Mouse (Mus musculus) cerebellum, adult 9-11 months (tissue): ENCODE results near the gene Palld.

Experiments used
- DNase-seq: peaks from one replicate; pipeline ENCODE4 v3.0.0; 2022

Gene Palld

DNA sequence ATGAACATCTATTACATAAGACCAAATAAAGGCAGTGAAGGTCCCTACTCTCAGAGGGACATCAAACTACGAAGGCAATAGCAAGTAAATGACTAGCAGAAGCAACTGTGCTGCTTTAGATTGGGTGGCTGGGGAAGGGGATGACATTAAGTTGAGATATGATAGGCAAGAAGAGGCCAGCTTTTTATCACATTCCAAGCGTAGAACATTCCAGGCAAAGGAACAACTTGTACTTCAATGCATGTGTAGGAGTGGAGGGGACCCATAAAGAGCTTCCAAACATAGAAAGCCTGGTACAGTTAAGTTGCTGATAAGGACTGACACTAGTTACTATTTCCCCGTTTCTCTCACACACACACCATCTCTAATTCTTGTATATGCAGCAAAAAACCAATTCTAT is 221.3 kb downstream of the Palld start:
- no peak for DNase-seq

DNA sequence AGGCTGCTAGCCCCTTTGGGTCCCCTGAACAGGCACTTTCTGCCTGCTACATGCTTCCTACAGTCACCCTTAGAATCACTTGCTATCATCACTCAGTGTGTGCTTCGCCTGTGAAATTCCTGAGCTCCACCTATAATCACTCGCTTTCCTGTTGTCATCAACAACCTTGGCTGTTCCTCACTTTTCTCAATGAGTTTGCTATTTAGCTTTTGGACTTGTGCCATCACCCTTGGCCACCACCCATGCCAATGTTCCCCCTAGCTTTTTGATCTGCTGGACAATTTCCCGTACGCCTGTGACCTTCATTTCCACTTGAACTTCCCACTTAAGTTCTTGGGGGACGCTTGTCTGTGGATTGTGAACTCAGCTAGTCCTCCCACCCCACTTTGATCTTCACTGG is 225.3 kb downstream of the Palld start:
- DNase-seq = no peak

DNA sequence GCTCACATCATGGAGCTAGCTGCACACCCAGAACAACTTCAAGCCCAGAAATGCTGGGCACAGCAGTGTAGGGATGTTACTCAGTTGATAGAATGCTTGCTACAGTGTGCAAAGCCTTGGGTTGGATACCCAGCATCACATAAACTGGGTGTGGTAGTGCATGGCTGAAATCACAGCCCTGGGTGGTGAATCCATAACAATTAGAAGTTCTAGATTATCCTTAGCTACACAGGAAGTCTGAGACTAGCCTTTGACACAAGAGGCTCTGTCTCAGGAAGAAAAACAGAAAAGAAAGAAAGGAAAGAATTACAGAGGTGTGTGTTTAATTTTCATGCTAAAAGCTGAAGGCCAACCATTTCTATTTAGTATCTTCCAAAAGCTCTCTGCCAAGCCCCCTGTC is 231.3 kb downstream of the Palld start:
- no peak for DNase-seq

DNA sequence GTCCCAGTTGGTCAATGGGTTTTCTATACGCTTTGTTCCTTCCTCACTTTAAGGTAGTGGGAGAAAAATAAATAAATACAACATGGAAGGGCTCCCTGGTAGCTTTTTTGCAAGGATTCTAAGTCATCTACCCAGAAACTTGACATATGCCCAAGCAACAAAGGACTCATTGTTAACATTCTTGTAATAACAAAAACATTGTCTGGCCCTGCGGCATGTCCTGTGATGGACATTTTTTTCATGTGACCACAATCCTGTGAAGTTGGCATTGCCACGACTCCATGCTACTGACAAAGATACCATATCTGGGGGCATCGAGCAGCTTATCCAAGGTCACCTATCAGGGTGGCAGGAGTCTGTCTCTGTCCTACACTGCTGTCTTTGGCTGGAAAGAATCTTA is 232.1 kb downstream of the Palld start:
- no peak for DNase-seq

DNA sequence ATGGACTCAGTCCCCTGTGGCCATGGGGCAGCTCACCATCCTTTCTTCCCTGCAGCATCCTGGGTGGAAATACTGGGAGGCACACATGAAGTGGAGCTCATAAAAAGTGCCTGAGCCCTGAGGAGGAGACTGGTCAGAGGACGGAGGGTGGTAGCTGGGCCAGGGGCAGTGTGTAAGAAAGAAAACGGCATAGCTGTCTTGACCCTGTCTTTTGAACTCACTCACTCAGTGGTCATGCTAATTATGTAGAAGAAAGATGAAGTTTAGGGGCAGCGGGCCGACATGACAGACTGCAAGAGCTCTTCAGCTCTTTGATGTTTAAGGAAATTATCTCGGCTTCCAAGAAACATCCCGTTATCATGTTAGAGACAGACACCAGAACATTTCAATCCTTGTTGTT is 235.6 kb downstream of the Palld start:
- no peak for DNase-seq

DNA sequence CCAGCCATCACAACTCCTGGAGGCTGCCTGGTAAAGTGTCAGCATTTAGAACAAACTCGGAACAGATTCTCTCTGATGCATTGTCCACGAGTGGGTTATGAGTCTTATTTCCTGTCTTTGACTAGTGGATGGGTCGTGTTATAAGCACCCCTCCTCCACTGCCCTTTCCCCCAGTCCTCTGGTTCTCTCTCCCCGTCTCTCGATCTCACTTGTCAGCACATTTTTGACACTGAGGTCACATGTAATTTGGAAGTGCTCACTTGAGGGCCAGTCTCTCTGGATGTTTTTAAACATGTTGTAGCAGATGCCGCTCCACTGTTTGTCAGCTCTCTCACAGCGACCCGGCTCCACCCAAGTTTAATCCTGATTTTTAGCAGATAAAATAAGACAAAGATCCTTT is 237.5 kb downstream of the Palld start:
- no peak for DNase-seq

DNA sequence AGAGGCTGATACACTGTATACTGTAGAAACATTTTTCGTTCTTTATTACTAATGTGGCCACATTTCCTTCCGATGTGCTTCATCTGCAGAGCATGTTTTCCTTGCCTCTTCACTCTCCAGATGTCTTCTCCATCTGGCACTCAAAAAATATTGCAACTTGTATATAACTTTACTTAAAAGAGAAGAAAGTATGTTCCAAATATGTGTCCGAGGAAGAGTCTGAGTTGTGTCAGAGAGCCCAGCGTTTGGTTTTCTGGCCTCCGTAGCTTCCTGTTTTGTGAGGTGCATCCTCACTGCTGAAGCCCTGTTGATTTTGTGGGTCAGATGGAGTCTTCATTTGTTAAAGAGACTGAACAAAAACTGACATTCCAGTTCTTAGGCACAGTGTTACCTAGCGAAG is 238.3 kb downstream of the Palld start:
- DNase-seq = no peak

DNA sequence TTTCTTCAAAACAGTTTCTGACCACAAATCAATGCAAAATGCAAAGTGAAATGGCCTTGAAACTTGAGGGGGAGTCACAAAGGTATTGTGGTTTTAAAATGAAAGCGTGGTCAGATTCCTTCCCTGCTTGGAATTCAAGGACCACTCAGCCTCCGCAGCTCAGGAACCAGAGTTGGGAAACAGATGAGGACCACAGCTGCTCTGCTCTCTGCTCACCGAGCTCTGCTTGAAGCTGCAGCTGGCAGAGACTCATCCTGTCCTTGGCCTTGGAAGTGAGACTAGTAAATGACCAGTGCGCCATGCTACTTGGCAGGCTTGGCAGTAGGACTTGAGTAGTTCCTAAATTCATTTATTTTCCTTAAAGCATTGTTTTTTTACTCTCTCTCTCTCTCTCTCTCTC is 239.7 kb downstream of the Palld start:
- no peak for DNase-seq

DNA sequence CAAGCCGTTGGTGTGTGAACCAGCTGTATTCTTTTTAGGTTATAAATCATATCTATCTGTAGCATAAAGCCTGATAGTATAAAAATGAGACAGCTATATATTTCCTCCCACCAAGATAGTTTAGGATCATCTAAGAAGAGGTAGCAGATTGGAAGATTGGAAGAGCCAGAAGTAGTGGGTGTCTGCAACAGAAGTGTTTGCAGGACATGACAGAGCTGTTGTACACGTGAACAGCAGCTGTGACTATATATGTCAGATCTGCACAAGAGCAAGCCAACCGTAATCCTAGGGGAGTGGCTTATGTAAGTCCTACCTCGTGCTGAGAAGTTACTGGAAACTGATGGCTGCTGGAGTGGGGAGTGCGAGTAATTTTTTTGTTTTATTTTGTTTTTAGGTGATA is 240.9 kb downstream of the Palld start:
- DNase-seq = no peak

DNA sequence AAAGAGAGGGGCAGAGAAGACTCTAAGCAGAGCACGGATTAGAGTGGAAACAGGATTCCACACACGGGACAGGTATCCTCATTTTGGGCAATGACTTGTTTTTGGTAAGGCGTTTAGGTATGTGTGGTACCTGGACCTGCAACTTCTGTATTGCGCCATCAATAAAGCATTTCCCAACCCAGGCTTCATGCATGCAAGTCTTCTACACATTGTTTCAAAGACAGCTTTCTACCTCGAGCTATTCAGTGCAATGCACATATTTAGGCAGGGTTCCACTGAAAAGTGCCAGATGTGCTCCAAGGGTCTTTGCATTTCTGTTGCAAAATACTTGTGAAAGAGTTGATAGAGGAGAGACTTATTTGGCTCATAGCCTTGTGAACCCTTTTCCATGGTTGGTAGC is 241.5 kb downstream of the Palld start:
- no peak for DNase-seq

DNA sequence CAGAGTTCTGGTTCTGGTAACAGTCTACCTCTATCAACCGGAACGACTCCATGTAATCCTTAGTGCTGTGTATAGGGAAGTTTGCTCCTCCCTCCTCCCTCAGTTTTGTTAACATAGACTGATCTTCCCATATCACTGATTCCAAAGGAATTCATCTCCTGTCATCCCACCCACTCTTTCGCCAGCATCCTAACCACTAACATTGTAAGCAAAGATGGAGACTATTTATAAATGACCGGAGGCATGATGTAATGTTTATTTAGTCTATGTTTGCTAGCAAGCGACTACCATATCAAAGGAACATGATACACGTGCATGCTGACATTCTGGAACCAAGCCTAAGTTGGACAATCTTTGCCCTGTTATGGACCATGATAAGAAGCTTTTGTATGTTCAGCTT is 250.5 kb downstream of the Palld start:
- DNase-seq = no peak

DNA sequence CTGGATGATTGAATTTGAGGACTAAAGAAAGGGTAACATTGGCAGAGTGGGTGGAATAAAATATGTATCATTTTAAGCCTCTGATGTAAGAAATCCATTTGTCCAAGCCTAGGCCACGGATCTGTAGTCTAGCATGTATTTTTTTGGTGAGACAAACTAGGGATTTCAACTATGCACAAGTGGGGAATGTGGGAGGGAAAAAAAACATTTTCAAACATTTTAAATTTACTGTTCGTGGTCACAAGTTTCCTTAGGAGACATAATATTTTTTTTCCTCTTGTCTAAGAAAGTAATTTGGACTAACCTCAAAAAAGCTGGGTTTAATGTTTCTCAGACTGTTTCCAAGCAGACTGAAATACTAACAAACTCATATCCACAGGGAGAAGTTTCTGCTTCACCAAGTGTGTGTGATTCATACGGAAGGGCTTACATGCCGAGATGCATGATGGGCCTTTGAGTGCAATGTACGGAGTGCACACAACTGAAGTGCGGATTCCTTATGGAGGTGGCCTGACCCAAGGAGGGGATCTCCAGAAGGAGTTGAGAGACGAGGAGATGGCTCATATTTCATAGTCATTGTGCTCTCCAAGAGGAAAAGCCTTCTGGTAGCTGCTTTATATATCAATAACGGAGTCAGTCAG is 256.2 kb downstream of the Palld start:
- no peak for DNase-seq

DNA sequence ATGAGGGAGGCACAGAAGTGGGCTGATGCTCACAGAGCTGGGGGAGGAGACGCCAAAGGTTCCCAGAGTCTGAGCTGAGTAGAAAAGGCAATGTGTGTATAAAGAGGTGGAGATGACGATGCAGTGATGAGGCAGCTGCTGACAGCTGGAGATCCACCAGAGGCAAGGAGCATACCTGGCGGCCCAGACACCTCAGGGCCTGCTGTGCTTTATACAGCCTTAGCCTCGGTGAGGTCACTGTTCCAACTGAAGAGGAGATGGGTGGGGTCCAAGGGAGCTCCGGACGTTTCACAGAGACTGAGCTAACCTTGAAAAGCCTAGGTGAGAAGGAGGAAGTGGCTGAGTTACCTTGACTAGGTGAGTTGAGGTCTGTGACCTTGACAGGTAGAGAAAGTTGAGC is 256.8 kb downstream of the Palld start:
- DNase-seq = no peak

DNA sequence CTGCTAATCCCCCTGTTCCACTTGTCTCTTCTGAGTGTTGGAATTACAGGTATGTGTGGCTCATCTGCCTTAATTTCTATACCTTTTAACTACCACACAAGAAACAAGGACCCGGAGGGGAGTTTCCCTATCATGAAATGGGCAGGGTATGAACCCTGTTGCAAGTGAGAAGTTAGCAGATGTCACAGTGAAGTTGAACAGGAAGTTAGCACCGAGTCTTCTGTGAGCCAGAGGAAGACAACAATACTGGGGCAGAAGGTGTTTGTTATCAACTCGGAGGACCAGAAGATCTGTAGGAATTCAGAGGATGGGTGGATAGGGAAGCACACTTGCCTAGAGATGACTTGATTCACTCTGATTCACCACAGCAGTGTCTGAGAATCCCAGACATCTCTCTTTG is 259.3 kb downstream of the Palld start:
- no peak for DNase-seq

DNA sequence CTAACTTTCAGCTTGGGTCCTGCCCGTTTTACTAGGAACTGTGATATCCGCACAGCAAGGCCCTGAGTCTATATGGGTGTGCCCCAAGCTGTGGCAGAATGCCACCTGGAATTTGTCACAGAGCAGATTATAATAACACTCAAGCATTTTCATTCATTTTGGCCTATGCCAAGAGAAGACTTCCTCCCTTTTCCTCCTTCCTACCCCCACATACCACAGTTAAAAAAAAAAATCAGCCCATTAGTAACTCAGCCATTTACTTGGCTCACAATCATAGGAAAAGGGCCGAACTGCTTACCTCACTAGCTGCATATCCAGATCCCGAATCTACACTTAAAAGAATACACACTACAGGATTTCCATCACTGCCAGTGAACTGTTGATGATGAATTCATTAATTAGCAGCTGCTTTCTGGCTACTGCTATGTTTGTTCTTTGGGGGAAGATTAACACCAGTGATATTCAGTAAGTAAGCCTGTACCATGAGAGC is 260.1 kb downstream of the Palld start:
- no peak for DNase-seq

DNA sequence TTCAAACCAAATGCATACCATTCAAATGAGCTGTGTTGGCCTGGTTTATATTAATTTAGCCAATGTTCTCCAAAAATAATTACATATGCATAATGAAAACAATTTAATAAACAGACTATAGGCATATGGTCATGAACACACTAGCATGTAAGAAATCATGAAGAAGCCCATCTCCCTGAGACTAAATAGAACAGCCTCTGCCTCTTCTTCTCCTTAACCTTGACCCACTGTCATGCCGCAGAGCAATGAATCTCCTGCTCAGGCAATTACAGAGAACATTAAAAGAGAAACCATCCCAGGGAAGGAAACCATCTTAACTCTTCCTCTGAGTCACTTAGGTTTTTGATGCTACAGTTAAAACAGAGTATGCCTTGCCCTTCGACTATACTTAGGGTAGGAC is 262.9 kb downstream of the Palld start:
- no peak for DNase-seq

DNA sequence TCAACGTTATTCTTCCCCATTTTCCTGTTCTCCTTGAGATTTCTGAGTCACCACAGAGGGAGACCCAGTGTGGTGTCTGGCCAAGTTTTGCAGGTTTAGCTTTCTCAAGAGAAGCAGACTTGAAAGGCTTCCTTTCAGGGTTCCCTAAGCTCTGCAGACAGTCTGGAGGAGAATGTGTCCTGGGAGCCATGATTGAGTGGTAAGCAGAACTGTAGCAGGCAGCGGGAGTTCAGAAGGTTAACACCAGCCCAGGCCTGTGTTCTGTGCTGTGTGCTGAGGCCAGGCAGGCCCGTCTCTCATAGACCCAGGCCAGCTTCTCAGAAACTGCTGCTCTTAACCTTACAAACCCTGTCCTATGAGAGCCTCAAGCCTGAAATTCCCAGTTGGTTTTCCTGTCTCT is 263.5 kb downstream of the Palld start:
- DNase-seq = no peak

DNA sequence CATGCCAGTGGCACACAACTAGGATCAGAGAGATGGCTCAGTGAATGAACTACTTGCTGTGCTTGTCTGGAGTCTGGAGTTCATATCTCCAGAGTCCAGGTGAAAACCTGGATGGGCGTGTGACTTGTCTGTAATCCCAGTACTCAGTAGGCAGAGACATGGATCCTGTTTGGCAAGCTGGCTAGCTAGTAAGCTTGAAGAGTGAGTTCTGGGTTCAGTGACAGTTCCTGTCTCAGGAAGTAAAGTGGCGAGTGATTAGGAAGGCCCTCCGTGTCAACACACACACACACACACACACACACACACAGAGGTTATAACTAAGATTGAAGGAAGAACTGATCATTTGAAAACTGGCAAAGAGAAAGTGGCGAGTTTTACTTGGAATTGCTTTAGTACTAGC is 264.8 kb downstream of the Palld start:
- DNase-seq = no peak

DNA sequence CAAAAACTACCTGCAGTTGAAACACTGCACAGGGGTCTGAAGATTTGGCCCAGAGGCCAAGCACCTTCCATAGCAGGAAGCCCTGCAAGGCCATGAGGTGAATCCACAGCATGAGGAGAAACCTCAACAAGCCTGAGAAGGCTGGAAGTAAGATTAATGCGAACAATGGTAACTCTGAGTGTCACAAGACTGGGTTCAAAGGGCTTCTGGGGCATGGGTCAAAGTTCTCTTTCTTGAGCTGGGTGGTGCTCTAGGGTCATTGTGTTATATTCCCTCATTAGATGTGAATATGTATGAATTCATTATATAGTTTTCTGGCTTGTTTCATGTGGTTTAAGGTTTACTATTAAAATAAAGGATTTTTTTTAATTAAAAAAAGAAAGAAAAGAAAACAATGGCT is 267.7 kb downstream of the Palld start:
- DNase-seq = no peak

DNA sequence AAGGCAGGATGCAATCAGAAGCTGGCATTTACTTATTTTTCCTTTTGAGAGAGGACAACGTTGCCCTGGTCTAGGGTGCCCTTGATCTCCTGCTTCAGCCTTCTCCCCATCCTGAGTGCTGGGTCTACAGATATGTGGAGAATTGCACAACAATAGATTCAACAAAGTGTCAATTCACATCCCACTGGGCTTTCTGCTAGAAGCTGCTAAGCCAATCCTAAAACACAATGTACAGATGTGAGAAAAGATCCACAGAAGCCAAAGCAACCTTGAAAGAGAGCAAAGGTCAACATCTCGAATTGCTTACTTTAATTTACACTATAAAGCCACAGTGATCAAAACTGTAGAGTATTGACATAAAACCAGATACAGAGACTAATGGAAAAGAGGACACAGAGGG is 270.2 kb downstream of the Palld start:
- no peak for DNase-seq

DNA sequence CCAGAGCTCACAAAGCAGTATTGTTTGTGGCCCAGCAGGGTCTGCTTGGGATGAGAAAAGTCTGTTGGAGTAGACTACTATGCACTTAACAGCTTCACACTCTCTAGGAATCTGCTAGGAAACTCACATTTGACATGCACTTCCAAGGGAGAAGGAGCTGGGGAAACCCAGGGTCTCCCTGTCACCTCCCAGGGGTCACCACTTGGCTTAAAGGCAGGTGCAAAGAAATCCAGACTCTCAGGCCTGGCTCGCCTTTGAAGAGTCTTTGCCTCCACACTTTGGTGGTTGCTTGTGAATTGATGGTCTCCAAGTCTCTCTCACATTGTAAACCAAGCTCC is 272.9 kb downstream of the Palld start:
- no peak for DNase-seq

DNA sequence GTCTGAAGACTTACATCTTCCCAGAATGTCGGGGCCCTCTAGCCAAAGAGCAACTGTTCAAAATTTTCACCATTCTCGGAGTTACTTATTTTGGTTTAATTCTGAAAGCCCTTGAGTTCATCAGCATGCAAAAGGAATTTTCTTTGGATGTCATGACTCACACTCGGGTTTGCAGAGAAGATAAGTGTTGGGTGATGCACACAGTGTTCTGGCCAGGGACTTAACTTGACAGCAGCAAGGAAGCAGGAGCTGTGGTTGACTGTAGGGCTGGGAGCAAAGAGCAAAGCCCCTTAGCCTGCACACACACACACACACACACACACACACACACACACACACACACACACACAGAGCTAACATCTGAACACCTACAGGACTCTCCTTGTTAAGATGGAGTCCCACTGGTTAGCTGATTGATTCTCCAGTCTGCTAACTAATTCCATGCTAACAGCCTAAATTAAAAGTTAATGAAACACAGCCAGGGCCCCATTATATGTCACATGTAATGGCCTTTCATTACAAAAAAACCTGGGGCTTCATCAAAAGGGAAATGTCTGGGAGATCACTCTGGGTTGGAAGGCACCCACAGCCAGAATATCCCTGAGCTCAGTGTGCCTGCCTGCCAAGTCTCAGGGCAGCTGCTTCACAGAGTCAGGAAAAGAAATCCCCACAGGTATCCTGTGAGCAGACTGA is 273.4 kb downstream of the Palld start:
- no peak for DNase-seq

DNA sequence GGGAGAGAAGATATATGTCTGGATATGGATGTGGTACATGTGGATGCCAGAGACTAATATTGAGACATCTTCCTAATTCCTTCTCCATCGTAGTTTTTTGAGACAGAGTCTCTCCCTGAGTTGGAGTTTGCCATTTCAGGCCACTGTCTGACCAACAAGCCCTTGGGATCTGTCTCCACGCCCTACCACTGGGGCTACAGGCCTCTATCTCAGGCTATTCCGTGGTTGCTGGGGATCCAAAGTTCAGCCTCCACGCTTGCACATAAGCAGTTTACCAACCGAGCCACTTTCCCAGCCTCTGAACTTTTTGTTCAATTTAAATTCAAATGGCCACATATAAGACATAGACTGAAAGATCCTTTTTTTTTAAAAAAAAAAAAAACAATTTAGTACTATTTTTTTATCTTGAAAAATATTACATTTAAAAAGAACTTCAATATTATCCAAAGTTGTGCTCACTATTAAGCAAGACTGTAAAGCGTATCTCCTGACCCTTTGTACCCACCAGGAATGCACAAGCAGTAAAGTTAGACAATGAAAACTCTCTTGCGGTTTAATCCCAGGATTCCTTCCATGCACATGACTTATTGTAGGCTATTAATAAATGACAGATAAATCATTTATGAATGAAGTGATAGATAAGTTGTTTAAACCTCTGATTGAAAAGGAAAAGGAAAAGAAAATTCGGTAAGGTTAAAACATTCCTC is 276.1 kb downstream of the Palld start:
- no peak for DNase-seq

DNA sequence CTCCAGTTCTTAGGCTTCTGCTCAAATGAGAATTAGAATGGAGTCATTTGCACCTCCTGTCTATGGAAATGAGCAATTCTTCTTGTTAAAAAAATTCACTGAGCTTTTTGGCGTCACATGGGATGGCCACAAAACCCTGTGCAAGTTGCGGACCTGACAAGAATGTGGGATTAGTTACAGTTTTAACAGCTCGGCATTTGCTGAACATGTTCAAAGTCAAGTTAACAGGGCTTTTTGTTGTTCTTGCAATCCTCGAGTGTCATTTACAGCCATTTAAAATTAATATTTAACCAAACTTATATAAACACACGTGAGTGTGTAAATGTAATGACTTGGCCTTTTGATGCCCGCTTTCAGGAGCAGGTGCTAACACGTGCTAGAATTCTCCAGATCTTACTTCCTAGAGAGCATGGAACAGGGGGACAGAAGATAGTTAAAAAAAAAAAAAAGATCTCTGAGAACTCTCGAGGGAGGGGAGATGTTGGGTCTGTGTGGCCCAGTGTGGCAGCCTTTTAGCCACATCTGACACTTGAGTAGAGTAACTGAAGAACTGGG is 276.8 kb downstream of the Palld start:
- no peak for DNase-seq
